Mouse (Mus musculus): ENCODE results near the gene Sema4d. TPM values are rescaled to one million over a fixed set of nuclear protein-coding genes. Genes with fewer than 3 reads are reported as not detected.

Gene Sema4d
- polyA plus RNA-seq, 1 experiment, result 0.56 TPM

GRCm38 (mm10) chr13:51800921-51801320, 7.4 kb upstream of the Sema4d start:
- TF ChIP-seq GATA1 (IDR thresholded peaks at IDR 0.05; ENCODE audit: low read length) (no peak), TAL1 (IDR thresholded peaks at IDR 0.05; ENCODE audit: low read length) (no peak)
- Histone ChIP-seq H3K4me1 (ENCODE audit: control insufficient read depth) (peaks cover 16% of the 10 kb centered on the region), H3K27me3 (ENCODE audit: control insufficient read depth) (no peaks in the 10 kb centered on the region), H3K36me3 (ENCODE audit: control insufficient read depth) (no peaks in the 10 kb centered on the region), H3K4me3 (replicated peaks) (no peak overlapping the region), H3K9me3 (ENCODE audit: control insufficient read depth, low read length) (no peaks in the 10 kb centered on the region)

- TF ChIP-seq GATA1 (IDR thresholded peaks at IDR 0.05; ENCODE audit: low read length) (no peak), TAL1 (IDR thresholded peaks at IDR 0.05; ENCODE audit: low read length) (no peak)
- no peaks in the 10 kb centered on the region for H3K36me3 ChIP-seq (ENCODE audit: control insufficient read depth)
- H3K4me1 ChIP-seq (ENCODE audit: control insufficient read depth), result peaks cover 16% of the 10 kb centered on the region
- no peaks in the 10 kb centered on the region for H3K27me3 ChIP-seq (ENCODE audit: control insufficient read depth)
- no peaks in the 10 kb centered on the region for H3K9me3 ChIP-seq (ENCODE audit: control insufficient read depth, low read length)
- H3K4me3 ChIP-seq (replicated peaks), result no peak overlapping the region
Measured at GRCm38 (mm10) chr13:51799735-51800522, 6.4 kb upstream of the Sema4d start.

GRCm38 (mm10) chr13:51797899-51798746, 4.6 kb upstream of the Sema4d start:
- peaks cover 22% of the 10 kb centered on the region for H3K4me1 ChIP-seq (ENCODE audit: control insufficient read depth)
- no peaks in the 10 kb centered on the region for H3K27me3 ChIP-seq (ENCODE audit: control insufficient read depth)
- H3K36me3 ChIP-seq (ENCODE audit: control insufficient read depth), result no peaks in the 10 kb centered on the region
- H3K9me3 ChIP-seq (ENCODE audit: control insufficient read depth, low read length), result no peaks in the 10 kb centered on the region
- no peak overlapping the region for H3K4me3 ChIP-seq (replicated peaks)
- TF ChIP-seq GATA1 (IDR thresholded peaks at IDR 0.05; ENCODE audit: low read length) (no peak), TAL1 (IDR thresholded peaks at IDR 0.05; ENCODE audit: low read length) (no peak)

- no peaks in the 10 kb centered on the region for H3K9me3 ChIP-seq (ENCODE audit: control insufficient read depth, low read length)
- H3K4me1 ChIP-seq (ENCODE audit: control insufficient read depth), result peaks cover 31% of the 10 kb centered on the region
- H3K4me3 ChIP-seq (replicated peaks), result peak overlapping the region; percentile 79
- TF ChIP-seq GATA1 (IDR thresholded peaks at IDR 0.05; ENCODE audit: low read length) (no peak), TAL1 (IDR thresholded peaks at IDR 0.05; ENCODE audit: low read length) (no peak)
- H3K36me3 ChIP-seq (ENCODE audit: control insufficient read depth), result no peaks in the 10 kb centered on the region
- peaks cover 4% of the 10 kb centered on the region; the same call in 1 of the 2 replicates for H3K27me3 ChIP-seq (ENCODE audit: control insufficient read depth)
Measured at GRCm38 (mm10) chr13:51793948-51794347, 401 bp upstream of the Sema4d start.

GRCm38 (mm10) chr13:51792729-51793424, 670 bp downstream of the Sema4d start:
- no peak for TF ChIP-seq GATA1 (IDR thresholded peaks at IDR 0.05; ENCODE audit: low read length)
- no peak for TF ChIP-seq TAL1 (IDR thresholded peaks at IDR 0.05; ENCODE audit: low read length)
- Histone ChIP-seq H3K4me1 (ENCODE audit: control insufficient read depth) (peaks cover 31% of the 10 kb centered on the region), H3K36me3 (ENCODE audit: control insufficient read depth) (no peaks in the 10 kb centered on the region), H3K9me3 (ENCODE audit: control insufficient read depth, low read length) (no peaks in the 10 kb centered on the region), H3K27me3 (ENCODE audit: control insufficient read depth) (peaks cover 4% of the 10 kb centered on the region; the same call in 1 of the 2 replicates), H3K4me3 (replicated peaks) (peak overlapping the region; percentile 79)

- Histone ChIP-seq H3K4me3 (replicated peaks) (peak overlapping the region; percentile 79), H3K36me3 (ENCODE audit: control insufficient read depth) (no peaks in the 10 kb centered on the region), H3K4me1 (ENCODE audit: control insufficient read depth) (peaks cover 31% of the 10 kb centered on the region), H3K27me3 (ENCODE audit: control insufficient read depth) (peaks cover 4% of the 10 kb centered on the region; the same call in 1 of the 2 replicates), H3K9me3 (ENCODE audit: control insufficient read depth, low read length) (no peaks in the 10 kb centered on the region)
- TF ChIP-seq TAL1 (IDR thresholded peaks at IDR 0.05; ENCODE audit: low read length) (no peak), GATA1 (IDR thresholded peaks at IDR 0.05; ENCODE audit: low read length) (no peak)
Measured at GRCm38 (mm10) chr13:51792135-51792573, 1.4 kb downstream of the Sema4d start.

- Histone ChIP-seq H3K4me1 (ENCODE audit: control insufficient read depth) (peaks cover 31% of the 10 kb centered on the region), H3K4me3 (replicated peaks) (no peak overlapping the region), H3K9me3 (ENCODE audit: control insufficient read depth, low read length) (no peaks in the 10 kb centered on the region), H3K36me3 (ENCODE audit: control insufficient read depth) (no peaks in the 10 kb centered on the region), H3K27me3 (ENCODE audit: control insufficient read depth) (peaks cover 4% of the 10 kb centered on the region; the same call in 1 of the 2 replicates)
- TF ChIP-seq TAL1 (IDR thresholded peaks at IDR 0.05; ENCODE audit: low read length) (no peak), GATA1 (IDR thresholded peaks at IDR 0.05; ENCODE audit: low read length) (no peak)
Measured at GRCm38 (mm10) chr13:51791604-51792003, 1.9 kb downstream of the Sema4d start.

GRCm38 (mm10) chr13:51790793-51791192, 2.8 kb downstream of the Sema4d start:
- Histone ChIP-seq H3K4me3 (replicated peaks) (no peak overlapping the region), H3K27me3 (ENCODE audit: control insufficient read depth) (peaks cover 4% of the 10 kb centered on the region; the same call in 1 of the 2 replicates), H3K9me3 (ENCODE audit: control insufficient read depth, low read length) (no peaks in the 10 kb centered on the region), H3K36me3 (ENCODE audit: control insufficient read depth) (no peaks in the 10 kb centered on the region), H3K4me1 (ENCODE audit: control insufficient read depth) (peaks cover 31% of the 10 kb centered on the region)
- TF ChIP-seq TAL1 (IDR thresholded peaks at IDR 0.05; ENCODE audit: low read length) (no peak), GATA1 (IDR thresholded peaks at IDR 0.05; ENCODE audit: low read length) (no peak)
